Mouse (Mus musculus) embryonic stem cell, embryonic (primary cell): ENCODE data around the gene Plxna4.

ENCODE experiments used
- CTCF ChIA-PET, 4 experiments: fragments of 300-600 bp in 2 of 4; fragments of 350-600 bp in 2 of 4; sonication (Branson Sonifier 250); formaldehyde crosslinking; loops; one replicate each; lab custom pipeline; 2022; ENCODE audit warnings: inconsistent platforms in 2 of 4; lab: Charles Lee
- POLR2A ChIA-PET, 4 experiments: fragments of 300-600 bp in 2 of 4; fragments of 350-600 bp in 2 of 4; sonication (Branson Sonifier 250); formaldehyde crosslinking; loops; one replicate each; lab custom pipeline; 2022; ENCODE audit warnings: antibody characterized with exemption in 4 of 4, inconsistent platforms in 1 of 4; lab: Charles Lee

The Plxna4 gene

GRCm38 (mm10) chr6:32330034-32330795 is 257.8 kb downstream of the Plxna4 start:
- CTCF ChIA-PET, result interaction anchor here in 1 of 4 experiments (0.7 kb wide), 1 partner anchor 19 kb away, joined by 3 read pairs; no protein-coding TSS in a partner anchor
- POLR2A ChIA-PET, result interaction anchor here in 1 of 4 experiments (1.0 kb wide), 1 partner anchor 11 kb away, joined by 4 read pairs; no protein-coding TSS in a partner anchor

DNA sequence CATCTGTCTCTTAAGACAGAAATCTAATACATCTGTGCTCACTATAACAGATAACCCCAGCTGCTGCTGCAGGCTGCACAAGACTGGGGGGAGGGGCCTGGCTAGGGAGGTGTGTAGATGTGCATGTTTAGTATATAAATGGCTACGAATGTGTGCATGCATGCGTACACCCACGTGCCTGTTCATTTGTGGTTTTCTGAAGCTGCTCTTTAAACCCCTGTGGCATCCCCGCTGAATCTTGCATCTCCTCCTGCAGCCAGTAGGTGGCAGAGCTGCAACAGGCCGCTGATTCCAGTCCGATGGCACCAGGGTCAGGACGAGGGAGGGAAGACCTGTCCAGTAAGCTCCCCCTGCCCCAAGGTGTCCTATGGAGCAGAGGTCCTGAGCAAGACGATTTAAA is 260.0 kb downstream of the Plxna4 start:
- CTCF ChIA-PET, result interaction anchor here (0.6 to 2.3 kb wide), 28 partner anchors 10 to 847 kb away, joined by 3 to 8 read pairs (median 4); partner anchors contain the start of gene Plxna4 (in 1 of the 4)
- POLR2A ChIA-PET, result interaction anchor here in 1 of 4 experiments (1.6 kb wide), 1 partner anchor 379 kb away, joined by 4 read pairs; no protein-coding TSS in a partner anchor

DNA sequence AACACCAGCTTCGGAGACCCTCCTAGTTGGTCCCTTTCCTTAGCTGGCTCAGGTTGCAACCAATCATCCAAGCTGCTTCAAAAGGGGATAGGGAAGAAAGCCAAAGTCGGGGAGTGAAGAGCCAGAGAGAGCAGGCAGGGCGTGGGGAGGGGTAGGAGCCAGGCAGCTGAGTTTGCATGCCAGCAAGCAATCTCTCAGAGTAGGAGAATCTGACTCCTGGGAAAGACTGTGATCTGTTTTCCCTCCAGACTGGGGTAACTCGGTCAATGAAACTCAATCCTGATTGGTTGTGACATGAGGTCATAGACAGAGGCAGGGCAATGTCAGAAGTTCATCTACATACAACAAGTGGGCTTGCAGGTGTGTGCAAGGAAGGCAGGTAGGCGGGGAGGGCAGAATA is 260.8 kb downstream of the Plxna4 start:
- ChIA-PET CTCF (interaction anchor here in 2 of 4 experiments (0.6 to 2.3 kb wide), 8 partner anchors 11 to 800 kb away, joined by 3 to 8 read pairs (median 4); no protein-coding TSS in a partner anchor), POLR2A (no interaction called here)

DNA sequence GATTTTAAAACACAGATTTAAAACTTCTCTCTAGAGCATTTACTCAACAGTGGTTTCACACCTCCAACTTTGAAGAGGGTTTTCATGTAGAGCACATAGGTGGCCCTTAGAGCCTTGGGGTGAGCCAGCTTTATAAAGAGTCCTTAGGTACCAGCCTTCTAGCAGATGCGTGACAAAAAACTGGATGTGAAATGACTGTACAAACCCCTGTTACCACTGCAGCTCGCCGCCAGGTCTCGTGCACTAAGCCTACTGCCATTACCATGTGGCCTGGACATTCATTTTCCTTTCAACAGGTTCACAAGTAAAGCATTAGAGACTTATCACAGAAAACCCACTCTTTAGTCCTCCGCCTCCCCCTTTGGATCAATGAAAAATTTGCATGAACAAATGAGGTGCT is 261.6 kb downstream of the Plxna4 start:
- ChIA-PET CTCF (interaction anchor here in 1 of 4 experiments (2.3 kb wide), 1 partner anchor 16 kb away, joined by 7 read pairs; no protein-coding TSS in a partner anchor), POLR2A (interaction anchor here in 1 of 4 experiments (0.5 kb wide), 1 partner anchor 118 kb away, joined by 3 read pairs; no protein-coding TSS in a partner anchor)

- POLR2A ChIA-PET, result interaction anchor here in 1 of 4 experiments (0.5 kb wide), 1 partner anchor 117 kb away, joined by 3 read pairs; no protein-coding TSS in a partner anchor
Observed at GRCm38 (mm10) chr6:32325851-32326250, 262.1 kb downstream of the Plxna4 start.

GRCm38 (mm10) chr6:32321187-32321586 is 266.8 kb downstream of the Plxna4 start:
- ChIA-PET POLR2A (no interaction called here), CTCF (interaction anchor here in 3 of 4 experiments (0.8 to 3.1 kb wide), 3 partner anchors 378 to 493 kb away, joined by 4 to 13 read pairs (median 4); no protein-coding TSS in a partner anchor)

More at GRCm38 (mm10) chr6:32325851-32326250, 262.1 kb downstream of the Plxna4 start:
- CTCF ChIA-PET, result no interaction called here

DNA sequence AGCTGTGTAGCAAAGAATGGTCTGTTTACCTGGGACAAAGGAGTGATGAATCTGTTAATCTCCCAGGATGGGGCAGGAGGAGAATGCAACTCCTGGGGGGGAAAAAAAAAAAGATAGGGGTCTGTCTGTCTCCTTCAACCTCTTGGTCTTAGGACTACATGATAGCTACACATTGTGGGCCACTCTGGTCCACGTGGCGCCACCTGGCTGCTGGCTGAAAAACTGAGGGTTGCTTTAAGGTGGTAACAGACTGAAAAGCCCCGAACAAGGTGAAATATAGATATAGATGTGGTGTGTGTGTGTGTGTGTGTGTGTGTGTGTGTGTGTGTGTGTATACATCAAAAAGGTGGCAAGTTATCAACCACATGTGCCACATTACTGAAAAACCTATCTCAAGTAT is 267.7 kb downstream of the Plxna4 start:
- ChIA-PET CTCF (interaction anchor here (0.5 to 3.1 kb wide), 33 partner anchors 16 to 1792 kb away, joined by 3 to 13 read pairs (median 4); partner anchors contain the start of gene Plxna4 (in 1 of the 4)), POLR2A (interaction anchor here in 3 of 4 experiments (0.6 to 0.7 kb wide), 3 partner anchors 478 to 1329 kb away, joined by 3 to 4 read pairs (median 3); no protein-coding TSS in a partner anchor)

DNA sequence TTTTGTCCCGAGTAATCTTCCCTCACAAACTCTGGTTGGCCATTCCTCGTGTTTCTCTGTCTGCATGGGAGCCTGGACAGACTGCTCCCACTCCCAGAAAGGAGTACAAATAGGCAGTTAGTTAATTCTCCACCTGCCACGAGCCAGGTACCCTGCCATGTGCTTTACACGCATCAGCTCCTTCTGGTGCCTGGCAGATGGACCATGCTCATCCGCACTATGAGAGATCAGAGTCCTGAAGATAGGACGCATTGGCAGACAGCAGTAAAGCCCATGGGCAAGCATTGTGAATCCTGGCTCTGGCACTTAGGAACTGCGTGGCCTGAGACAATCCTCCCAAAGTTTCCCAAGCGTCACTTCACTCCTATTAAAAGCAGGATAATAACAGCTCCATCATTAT is 270.5 kb downstream of the Plxna4 start:
- ChIA-PET CTCF (interaction anchor here in 2 of 4 experiments (0.6 to 1.1 kb wide), 3 partner anchors 11 to 175 kb away, joined by 3 to 5 read pairs (median 4); no protein-coding TSS in a partner anchor), POLR2A (no interaction called here)

DNA sequence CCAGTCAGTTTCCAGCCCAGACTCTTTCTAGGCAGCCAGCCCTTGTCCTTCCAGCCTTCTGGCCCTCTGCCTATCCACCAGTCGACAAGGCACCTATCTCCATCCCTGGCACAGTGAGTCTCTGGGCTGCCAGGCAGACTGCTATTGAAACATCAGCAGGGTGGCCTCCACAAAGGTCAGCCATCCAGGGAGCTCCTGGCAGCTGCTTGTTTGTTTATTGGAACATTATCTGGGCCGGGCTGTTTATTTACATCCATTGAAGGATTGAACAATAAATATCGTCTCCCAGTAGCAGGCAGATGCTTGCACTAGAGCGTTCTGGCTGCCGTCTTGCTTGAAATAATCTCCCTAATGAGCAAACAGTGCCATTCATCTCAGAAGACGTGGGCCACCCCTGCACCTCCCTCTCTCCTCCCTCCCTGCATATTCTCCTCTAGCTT is 273.0 kb downstream of the Plxna4 start:
- ChIA-PET CTCF (no interaction called here), POLR2A (no interaction called here)

DNA sequence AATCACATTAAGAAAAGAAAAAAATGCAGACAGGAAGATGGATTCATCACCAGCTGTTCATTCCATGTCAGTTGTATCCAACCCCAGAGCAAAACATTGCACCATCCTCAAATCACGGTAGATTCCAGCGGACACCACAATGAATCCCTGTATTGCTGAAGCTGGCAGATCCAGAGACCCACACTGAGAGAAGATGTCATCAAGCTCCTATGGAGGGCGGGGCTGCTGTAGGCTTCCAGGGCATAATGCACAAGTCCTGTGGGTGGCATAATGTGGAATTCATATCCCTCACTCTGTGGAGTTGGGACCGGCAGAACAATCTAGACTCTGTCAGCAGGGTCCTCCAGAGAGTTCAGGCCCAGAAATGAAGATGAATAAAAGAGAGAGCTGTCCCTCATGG is 278.8 kb downstream of the Plxna4 start:
- POLR2A ChIA-PET, result no interaction called here

GRCm38 (mm10) chr6:32300611-32301010 is 287.4 kb downstream of the Plxna4 start:
- CTCF ChIA-PET, result no interaction called here
- POLR2A ChIA-PET, result no interaction called here

More for the DNA sequence above, 278.8 kb downstream of the Plxna4 start:
- CTCF ChIA-PET, result no interaction called here

- ChIA-PET CTCF (no interaction called here), POLR2A (no interaction called here)
Observed at GRCm38 (mm10) chr6:32281457-32281856, 306.5 kb downstream of the Plxna4 start.

DNA sequence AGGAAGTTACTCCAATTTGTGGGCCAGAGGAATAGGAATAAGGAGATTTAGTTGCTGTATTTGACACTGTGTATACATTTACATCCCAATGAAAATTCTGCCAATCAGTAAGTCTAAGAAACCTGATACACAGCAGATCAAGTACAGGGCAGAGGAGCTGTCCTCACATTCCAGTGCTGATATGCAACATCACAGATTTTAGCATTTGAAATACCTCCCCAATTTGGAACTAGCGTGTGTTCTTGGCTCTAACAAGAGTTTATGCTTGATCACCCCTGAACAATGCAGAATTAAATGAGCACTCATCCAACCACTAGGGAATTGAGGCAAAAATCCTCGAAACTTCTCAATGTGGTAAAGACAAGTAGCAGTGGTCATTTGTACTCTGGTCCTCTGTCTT is 307.3 kb downstream of the Plxna4 start:
- CTCF ChIA-PET, result no interaction called here
- POLR2A ChIA-PET, result no interaction called here

DNA sequence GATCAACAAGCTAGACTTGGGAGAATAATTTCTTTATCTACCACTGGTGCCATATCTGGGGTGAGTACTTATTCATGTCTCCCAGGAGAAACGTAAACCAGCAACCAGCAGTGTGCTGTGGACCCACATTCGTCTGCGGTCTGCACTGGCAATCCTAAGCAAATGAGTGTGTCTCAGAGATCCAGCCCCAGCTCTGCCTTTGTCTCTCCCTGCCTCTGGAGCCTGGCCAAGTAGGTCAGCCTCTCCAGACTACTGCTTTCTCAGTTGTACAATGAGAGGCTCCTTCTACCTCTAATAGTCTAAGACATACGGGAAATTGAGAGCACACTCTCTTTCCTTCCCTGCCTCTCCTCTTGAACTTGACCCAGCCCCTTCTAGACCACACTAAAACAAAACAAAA is 316.5 kb downstream of the Plxna4 start:
- POLR2A ChIA-PET, result no interaction called here

GRCm38 (mm10) chr6:32266085-32266484 is 321.9 kb downstream of the Plxna4 start:
- POLR2A ChIA-PET, result no interaction called here
- CTCF ChIA-PET, result no interaction called here

More for the DNA sequence above, 316.5 kb downstream of the Plxna4 start:
- CTCF ChIA-PET, result no interaction called here

DNA sequence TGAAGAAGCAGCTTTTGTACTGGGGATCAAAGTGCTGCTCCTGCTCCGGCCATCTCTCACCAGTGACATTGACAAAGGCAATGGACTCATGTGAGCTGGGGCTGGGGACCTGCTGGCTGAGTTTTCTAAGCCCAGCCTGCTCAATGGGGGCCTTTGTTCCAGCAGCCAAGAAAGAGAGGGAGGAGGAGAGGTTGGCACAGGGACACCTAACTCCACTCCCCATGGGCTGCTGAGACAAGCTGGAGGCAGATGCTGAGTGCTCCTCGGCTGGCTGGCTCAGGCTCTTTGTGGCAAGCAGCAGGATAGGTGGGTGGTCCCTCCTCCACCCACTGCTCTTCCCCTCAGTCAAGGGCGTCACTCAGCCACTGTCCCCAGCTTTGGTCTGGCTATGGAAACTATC is 326.7 kb downstream of the Plxna4 start:
- CTCF ChIA-PET, result interaction anchor here in 1 of 4 experiments (1.2 kb wide), 1 partner anchor 67 kb away, joined by 3 read pairs; no protein-coding TSS in a partner anchor
- POLR2A ChIA-PET, result interaction anchor here in 1 of 4 experiments (0.7 kb wide), 1 partner anchor 595 kb away, joined by 3 read pairs; no protein-coding TSS in a partner anchor

GRCm38 (mm10) chr6:32260341-32260740 is 327.7 kb downstream of the Plxna4 start:
- POLR2A ChIA-PET, result no interaction called here
- CTCF ChIA-PET, result interaction anchor here in 1 of 4 experiments (1.2 kb wide), 1 partner anchor 68 kb away, joined by 3 read pairs; no protein-coding TSS in a partner anchor

- ChIA-PET CTCF (no interaction called here), POLR2A (interaction anchor here in 1 of 4 experiments (0.5 kb wide), 1 partner anchor 296 kb away, joined by 5 read pairs; no protein-coding TSS in a partner anchor)
Observed at GRCm38 (mm10) chr6:32255191-32255590, 332.8 kb downstream of the Plxna4 start.

DNA sequence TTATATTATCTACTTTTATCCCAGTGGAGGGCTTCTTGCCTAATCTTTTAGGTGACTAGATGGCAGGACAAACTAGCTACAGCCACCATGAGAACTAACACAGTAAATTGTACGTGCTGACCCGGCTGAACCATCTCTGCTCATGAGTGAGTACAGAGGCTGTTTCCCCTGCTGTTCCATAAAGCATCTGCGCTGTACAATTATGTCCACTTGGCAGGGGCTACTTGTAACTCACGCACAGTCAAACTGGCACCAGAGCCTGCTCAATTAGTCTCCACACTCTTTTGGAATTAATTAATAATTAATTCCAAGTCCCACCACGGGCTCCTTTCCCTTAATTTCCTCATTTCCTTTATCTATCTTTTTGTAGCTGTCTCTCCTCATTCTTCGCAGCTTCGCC is 335.8 kb downstream of the Plxna4 start:
- ChIA-PET CTCF (no interaction called here), POLR2A (no interaction called here)
